In the genomic region with DNA sequence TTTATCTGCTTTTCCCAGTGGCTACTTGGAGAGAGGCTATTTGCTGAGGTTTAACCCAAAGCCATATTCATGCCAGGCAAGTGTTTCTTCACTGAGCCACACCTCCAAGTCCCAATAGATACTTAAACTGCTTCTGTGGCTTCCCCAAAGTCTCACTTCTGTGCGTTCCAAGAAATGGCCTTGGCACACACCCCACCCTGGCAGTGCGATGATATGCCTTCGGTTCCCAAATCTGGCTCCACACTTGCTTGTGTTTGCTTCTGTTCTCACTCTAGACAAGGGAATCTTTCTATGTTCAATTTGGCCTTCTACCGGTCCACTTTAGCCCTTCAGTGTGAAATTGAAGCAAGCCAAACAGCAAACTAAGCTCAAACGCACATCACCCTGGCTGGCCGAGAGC, we compare ENCODE assay signal across 26 mouse cellular contexts. TPM values are rescaled to one million over a fixed set of nuclear protein-coding genes. Genes with fewer than 3 reads are reported as not detected.
DNase-seq lines count a peak whose midpoint lies in the region; ATAC-seq lines count a peak whose summit lies in the region.
"Had no signal": no experiment of that assay in that cellular context is flagged by ENCODE, and none has a peak within 500 bp of the region (broad histone marks: within the 10 kb centered on the region; RNA-seq: fewer than 3 reads in every experiment).

No protein-coding gene starts in this region.

- 0 out of 2 replicates have a peak, but pooled peaks have one; percentile 23 for ATAC-seq in megakaryocyte progenitor cell, adult 5-6 weeks (replicated peaks; ENCODE audit: poor library complexity)
- ATAC-seq: hindbrain, postnatal 0 days; intestine, embryonic 15.5 days; midbrain, embryonic 15.5 days had no signal

- peak; percentile 21 for DNase-seq in adrenal gland, postnatal 14 days
- DNase-seq in adrenal gland, adult 18-20 months (ENCODE audit: low spot score in 2 of 2) = no peak
- DNase-seq in cerebellum, postnatal 25 days = peak; percentile 22 to 54
- no peak for DNase-seq in cerebellum, adult 11 months
- peak; percentile 34 to 51 for DNase-seq in right cerebral cortex, postnatal 10 days (ENCODE audit: low spot score in 2 of 2)
- no peak for DNase-seq in right cerebral cortex, adult 2 months (ENCODE audit: low spot score in 2 of 2)
- DNase-seq in embryo, embryonic 9.5 days (ENCODE audit: extremely low spot score) = no peak
- DNase-seq: gastrocnemius, postnatal 25 days; heart, adult 18-20 months; heart, postnatal 36 days; kidney, adult 9 months; kidney, postnatal 10 days; layer of hippocampus, adult 9-11 months; lung, embryonic 14.5 days; lung, postnatal 14 days; retina, postnatal 1 day; thymus, postnatal 14 days had no signal

RNA-seq across cellular contexts. Expression of a gene that starts 53.0 kb away (rescaled TPM):
- not detected in 2 replicates for total RNA-seq in adrenal gland, postnatal 14 days (2021)
- total RNA-seq in adrenal gland, adult 18-20 months (2021) = not detected
- total RNA-seq in megakaryocyte progenitor cell, adult 5-6 weeks (2015) = not detected in 2 replicates
- not detected in 2 replicates for total RNA-seq in megakaryocyte progenitor cell, adult 5-6 weeks (2017)
- total RNA-seq: common myeloid progenitor, adult 5-6 weeks; G1E; gastrocnemius, adult 18-20 months; gastrocnemius, postnatal 25 days; heart, adult 18-20 months; heart, postnatal 36 days; left cerebral cortex, postnatal 14 days; liver, adult 2 months had no signal

Comparison
In these comparisons a context has a peak if more than half of its experiments do, and no peak if none do; other contexts are left out.
1. DNase-seq: peak in adrenal gland, postnatal 14 days (single experiment), cerebellum, postnatal 25 days (2 of 2) and right cerebral cortex, postnatal 10 days (2 of 2); none in adrenal gland, adult 18-20 months (0 of 2), cerebellum, adult 11 months (single experiment), right cerebral cortex, adult 2 months (0 of 2) and embryo, embryonic 9.5 days (single experiment).